Mouse (Mus musculus): ENCODE data around the gene Satl1. TPM values are rescaled to one million over a fixed set of nuclear protein-coding genes. Genes with fewer than 3 reads are reported as not detected.
A peak's percentile ranks its signal among the peaks of the same experiment; 100 is the strongest.
"Not testable (repeated sequence)": the region's sequence is repeated elsewhere in the genome, so short reads cannot be mapped to it uniquely, and the experiment has no call there.

The Satl1 gene
- not detected in 2 replicates for polyA plus RNA-seq (2016; fragmentation: Nextera tagmentation; extraction: Ambion mirVana)

- Histone ChIP-seq H3K27ac (no peak within 1 kb of the TSS), H3K27me3 (ENCODE audit: insufficient read depth, poor library complexity, severe bottlenecking) (no peaks in the 10 kb centered on the region), H3K9me3 (no peaks in the 10 kb centered on the region), H3K4me3 (no peak within 1 kb of the TSS), H3K36me3 (no peaks in the 10 kb centered on the region), H3K4me1 (replicated peaks) (no peaks in the 10 kb centered on the region)
- DNase-seq (ENCODE audit: low spot score): no peak
- WGBS: 95% methylated on average over 3 of the region's 3 CpGs
Observed at GRCm38 (mm10) chrX:112406679-112407078, at the start of gene Satl1. TSS of gene Satl1 (minus strand) at chrX:112406779.

GRCm38 (mm10) chrX:112438064-112438463 is 31.5 kb upstream of the Satl1 start:
- Histone ChIP-seq H3K9me3 (no peaks in the 10 kb centered on the region), H3K4me1 (replicated peaks) (no peaks in the 10 kb centered on the region), H3K27me3 (ENCODE audit: insufficient read depth, poor library complexity, severe bottlenecking) (no peaks in the 10 kb centered on the region), H3K4me3 (no peak overlapping the region), H3K27ac (no peak overlapping the region), H3K36me3 (no peaks in the 10 kb centered on the region)
- DNase-seq (ENCODE audit: low spot score): no peak
- 86% methylated on average over 2 of the region's 2 CpGs for WGBS

GRCm38 (mm10) chrX:112437580-112437979 is 31.0 kb upstream of the Satl1 start:
- DNase-seq (ENCODE audit: low spot score): no peak
- Histone ChIP-seq H3K27ac (no peak overlapping the region), H3K36me3 (no peaks in the 10 kb centered on the region), H3K4me3 (no peak overlapping the region), H3K27me3 (ENCODE audit: insufficient read depth, poor library complexity, severe bottlenecking) (no peaks in the 10 kb centered on the region), H3K4me1 (replicated peaks) (no peaks in the 10 kb centered on the region), H3K9me3 (no peaks in the 10 kb centered on the region)
- 88% methylated on average over 1 of the region's 1 CpGs for WGBS

- H3K9me3 ChIP-seq; H3K4me1 ChIP-seq (replicated peaks); H3K36me3 ChIP-seq; H3K4me3 ChIP-seq; H3K27ac ChIP-seq; DNase-seq (ENCODE audit: low spot score); H3K27me3 ChIP-seq (ENCODE audit: insufficient read depth, poor library complexity, severe bottlenecking): not testable (repeated sequence)
- 47% methylated on average over 2 of the region's 2 CpGs for WGBS
Observed at GRCm38 (mm10) chrX:112422998-112423397, 16.4 kb upstream of the Satl1 start.

GRCm38 (mm10) chrX:112412309-112412708 is 5.7 kb upstream of the Satl1 start:
- Histone ChIP-seq H3K4me3 (no peak overlapping the region), H3K36me3 (no peaks in the 10 kb centered on the region), H3K27ac (no peak overlapping the region), H3K27me3 (ENCODE audit: insufficient read depth, poor library complexity, severe bottlenecking) (no peaks in the 10 kb centered on the region), H3K9me3 (no peaks in the 10 kb centered on the region), H3K4me1 (replicated peaks) (no peaks in the 10 kb centered on the region)
- DNase-seq (ENCODE audit: low spot score): no peak
- WGBS: 75% methylated on average over 2 of the region's 2 CpGs

GRCm38 (mm10) chrX:112370577-112371410 is 35.8 kb downstream of the Satl1 start:
- not testable (repeated sequence) for H3K9me3 ChIP-seq; H3K27me3 ChIP-seq (ENCODE audit: insufficient read depth, poor library complexity, severe bottlenecking); H3K36me3 ChIP-seq; H3K27ac ChIP-seq; H3K4me3 ChIP-seq; H3K4me1 ChIP-seq (replicated peaks)
- WGBS: 88% methylated on average over 5 of the region's 5 CpGs
- peak; percentile 45 for DNase-seq (ENCODE audit: low spot score)

- WGBS: 47% methylated on average over 4 of the region's 4 CpGs
- H3K4me3 ChIP-seq: no peak overlapping the region
- no peak for DNase-seq (ENCODE audit: low spot score)
- no peak overlapping the region for H3K27ac ChIP-seq
- H3K27me3 ChIP-seq (ENCODE audit: insufficient read depth, poor library complexity, severe bottlenecking): no peaks in the 10 kb centered on the region
- peaks cover 6% of the 10 kb centered on the region for H3K9me3 ChIP-seq
- H3K36me3 ChIP-seq: 0 out of 2 replicates have a peak, but pooled peaks cover 3% of the 10 kb centered on the region
- H3K4me1 ChIP-seq (replicated peaks): no peaks in the 10 kb centered on the region
Observed at GRCm38 (mm10) chrX:112368426-112368825, 38.2 kb downstream of the Satl1 start.

GRCm38 (mm10) chrX:112348395-112348791 is 58.2 kb downstream of the Satl1 start:
- 46% methylated on average over 3 of the region's 3 CpGs for WGBS
- no peaks in the 10 kb centered on the region for H3K36me3 ChIP-seq
- DNase-seq (ENCODE audit: low spot score): no peak

GRCm38 (mm10) chrX:112347467-112348394 is 58.8 kb downstream of the Satl1 start:
- no peaks in the 10 kb centered on the region for H3K36me3 ChIP-seq
- 66% methylated on average over 4 of the region's 4 CpGs for WGBS
- H3K27me3 ChIP-seq (ENCODE audit: insufficient read depth, poor library complexity, severe bottlenecking): no peaks in the 10 kb centered on the region
- H3K4me3 ChIP-seq: no peak overlapping the region
- no peak for DNase-seq (ENCODE audit: low spot score)
- no peaks in the 10 kb centered on the region for H3K4me1 ChIP-seq (replicated peaks)
- H3K9me3 ChIP-seq: no peaks in the 10 kb centered on the region
- H3K27ac ChIP-seq: no peak overlapping the region

More at GRCm38 (mm10) chrX:112348395-112348791, 58.2 kb downstream of the Satl1 start:
- no peak overlapping the region for H3K27ac ChIP-seq
- no peak overlapping the region for H3K4me3 ChIP-seq
- H3K4me1 ChIP-seq (replicated peaks): no peaks in the 10 kb centered on the region
- no peaks in the 10 kb centered on the region for H3K9me3 ChIP-seq
- no peaks in the 10 kb centered on the region for H3K27me3 ChIP-seq (ENCODE audit: insufficient read depth, poor library complexity, severe bottlenecking)

GRCm38 (mm10) chrX:112339486-112339885 is 67.1 kb downstream of the Satl1 start:
- Histone ChIP-seq H3K27ac (no peak overlapping the region), H3K9me3 (no peaks in the 10 kb centered on the region), H3K4me1 (replicated peaks) (no peaks in the 10 kb centered on the region), H3K36me3 (peaks cover 4% of the 10 kb centered on the region), H3K4me3 (no peak overlapping the region), H3K27me3 (ENCODE audit: insufficient read depth, poor library complexity, severe bottlenecking) (no peaks in the 10 kb centered on the region)
- no peak for DNase-seq (ENCODE audit: low spot score)
- 77% methylated on average over 3 of the region's 3 CpGs for WGBS

Data from hindbrain, embryonic 10.5 days (tissue).